Mouse (Mus musculus) G1E (cell line): Measurements from ENCODE around the gene Dcpp1. TPM values are rescaled to one million over a fixed set of nuclear protein-coding genes. Genes with fewer than 3 reads are reported as not detected.

Source experiments
- ATAC-seq: 2 replicates; pipeline ENCODE4 v1.8.0; 2016; ENCODE audit warnings: mild to moderate bottlenecking; ENCODE audit not compliant: insufficient number of reproducible peaks, poor library complexity, low FRiP score, severe bottlenecking; ENCODE audit errors: extremely low read depth
- DNase-seq: peaks from one replicate; pipeline ENCODE4 v3.0.0; 2012; ENCODE audit warnings: low spot score
- H3K27me3 ChIP-seq: 2 replicates; pipeline ENCODE4 v1.6.1; 2012; ENCODE audit warnings: mild to moderate bottlenecking, low read length, inconsistent platforms; ENCODE audit not compliant: insufficient read depth
- H3K36me3 ChIP-seq: replicated peaks from 2 replicates; pipeline ENCODE3; 2012; ENCODE audit warnings: mild to moderate bottlenecking, inconsistent platforms
- H3K4me1 ChIP-seq: 2 replicates; pipeline ENCODE4 v1.6.1; 2012; ENCODE audit warnings: low read depth, low read length, inconsistent platforms, mixed read lengths; ENCODE audit not compliant: insufficient read depth
- H3K4me3 ChIP-seq: 2 replicates; pipeline ENCODE4 v1.5.1; 2012; ENCODE audit warnings: low read depth, mild to moderate bottlenecking, inconsistent platforms, low read length, moderate library complexity, mixed read lengths
- H3K9me3 ChIP-seq: replicated peaks from 2 replicates; pipeline ENCODE4 v1.6.1; 2012; ENCODE audit warnings: inconsistent platforms
- CTCF ChIP-seq: IDR thresholded peaks from 2 replicates; pipeline ENCODE4 v1.5.1; 2012; ENCODE audit warnings: low read depth, low read length, inconsistent platforms, mixed read lengths
- GATA1 ChIP-seq: IDR thresholded peaks from 2 replicates; pipeline ENCODE4 v1.6.1; 2012; ENCODE audit warnings: borderline replicate concordance, low read length, inconsistent platforms, mixed read lengths
- GATA2 ChIP-seq: IDR thresholded peaks from 2 replicates; pipeline ENCODE4 v1.6.1; 2012; ENCODE audit warnings: low read depth, low read length, inconsistent platforms, borderline replicate concordance
- POLR2AphosphoS5 ChIP-seq: IDR thresholded peaks from 2 replicates; pipeline ENCODE4 v1.6.1; 2012; ENCODE audit warnings: low read depth, low read length, inconsistent platforms; ENCODE audit not compliant: insufficient replicate concordance
- TAL1 ChIP-seq: conservative IDR thresholded peaks from 2 replicates; pipeline ENCODE4 v1.6.1; 2012; ENCODE audit warnings: low read depth, low read length, inconsistent platforms, mixed read lengths
- polyA plus RNA-seq: library from polyadenylated mRNA; stranded (reverse); fragments of >175 nt; gene quantifications from 2 replicates; pipeline ENCODE4 v1.2.3, GENCODE M21; 2012
- total RNA-seq, 2 experiments: library from RNA; stranded (forward) in 1 of 2; stranded (reverse) in 1 of 2; fragments of 200-1000 nt in 1 of 2; fragments of >200 nt in 1 of 2; fragmentation: Nextera tagmentation in 1 of 2; gene quantifications; 2 replicates each; pipeline ENCODE4 v1.2.3; 2014 to 2017

Gene Dcpp1
- total and polyA plus RNA-seq, 3 experiments, result not detected

- Histone ChIP-seq H3K4me3 (no peak overlapping the region), H3K4me1 (peaks cover 7% of the 10 kb centered on the region), H3K9me3 (no peaks in the 10 kb centered on the region), H3K27me3 (peaks cover 8% of the 10 kb centered on the region), H3K36me3 (no peaks in the 10 kb centered on the region)
- DNase-seq, result no peak
- TF ChIP-seq CTCF, result no peak
- no peak for TF ChIP-seq TAL1
- no peak for TF ChIP-seq GATA1
- no peak for TF ChIP-seq POLR2AphosphoS5
- no peak for TF ChIP-seq GATA2
- ATAC-seq, result no peak
Observed at GRCm38 (mm10) chr17:23850028-23850427, 30.6 kb upstream of the Dcpp1 start.

- H3K36me3 ChIP-seq, result no peaks in the 10 kb centered on the region
- no peak for DNase-seq
- H3K27me3 ChIP-seq, result peaks cover 11% of the 10 kb centered on the region
- H3K9me3 ChIP-seq, result no peaks in the 10 kb centered on the region
- peaks cover 7% of the 10 kb centered on the region for H3K4me1 ChIP-seq
- H3K4me3 ChIP-seq, result no peak overlapping the region
- peak; percentile 68; the same call in 1 of the 2 replicates for TF ChIP-seq CTCF
- TF ChIP-seq GATA1, result no peak
- no peak for ATAC-seq
Observed at GRCm38 (mm10) chr17:23850853-23851749, 29.6 kb upstream of the Dcpp1 start.

DNA sequence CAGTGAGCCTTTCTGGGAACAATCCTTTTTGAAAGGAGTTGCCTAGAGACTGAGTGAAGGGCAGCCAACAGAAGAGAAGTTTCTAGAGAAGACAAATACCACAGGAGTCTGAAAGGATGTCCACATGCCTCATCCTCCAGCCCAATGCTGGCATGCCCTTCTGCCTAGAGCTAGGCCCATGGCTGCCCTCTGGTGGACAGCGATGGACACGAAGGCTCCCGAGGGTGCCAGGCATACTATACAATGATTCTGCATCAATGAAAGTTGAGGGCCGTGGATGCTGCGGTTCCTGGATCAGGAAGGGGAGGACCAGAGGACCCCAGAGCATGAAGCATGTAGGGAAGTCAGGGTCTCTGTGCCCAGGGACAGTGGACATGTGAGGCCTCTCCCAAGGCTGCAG is 27.4 kb upstream of the Dcpp1 start:
- Histone ChIP-seq H3K27me3 (peaks cover 14% of the 10 kb centered on the region), H3K36me3 (no peaks in the 10 kb centered on the region), H3K4me3 (no peak overlapping the region), H3K9me3 (no peaks in the 10 kb centered on the region), H3K4me1 (peaks cover 7% of the 10 kb centered on the region)
- no peak for TF ChIP-seq TAL1
- no peak for TF ChIP-seq GATA2
- no peak for TF ChIP-seq POLR2AphosphoS5
- no peak for TF ChIP-seq GATA1
- TF ChIP-seq CTCF, result peak; percentile 57
- ATAC-seq (peak; percentile 45), DNase-seq (peak; percentile 40)

DNA sequence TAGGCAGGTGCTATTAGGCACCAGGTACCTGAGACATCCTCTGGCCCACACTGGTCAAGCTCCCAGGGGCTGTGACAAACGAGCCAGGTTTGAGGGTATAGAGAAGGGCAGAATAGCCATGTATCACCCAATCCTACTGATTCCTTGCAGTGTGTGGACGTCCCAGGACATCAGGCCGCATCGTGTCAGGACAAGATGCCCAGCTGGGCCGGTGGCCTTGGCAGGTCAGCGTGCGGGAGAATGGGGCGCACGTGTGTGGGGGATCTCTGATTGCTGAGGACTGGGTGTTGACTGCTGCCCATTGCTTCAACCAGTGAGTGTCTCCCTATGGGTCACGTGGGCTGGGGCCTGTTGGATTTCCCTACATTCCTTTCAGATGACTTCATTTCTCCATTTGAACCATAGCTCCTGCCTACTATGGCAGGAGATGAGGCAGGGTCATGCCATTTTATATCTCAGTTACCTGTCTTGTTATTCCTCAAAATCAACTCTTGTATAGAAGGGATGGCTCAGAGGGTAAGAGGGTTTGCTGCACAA is 26.4 kb upstream of the Dcpp1 start:
- no peak for TF ChIP-seq POLR2AphosphoS5
- no peak for TF ChIP-seq TAL1
- no peak for TF ChIP-seq GATA2
- TF ChIP-seq GATA1, result no peak
- no peak for TF ChIP-seq CTCF
- DNase-seq (no peak), ATAC-seq (no peak)
- H3K36me3 ChIP-seq, result no peaks in the 10 kb centered on the region
- H3K4me3 ChIP-seq, result no peak overlapping the region
- peaks cover 17% of the 10 kb centered on the region for H3K27me3 ChIP-seq
- no peaks in the 10 kb centered on the region for H3K9me3 ChIP-seq
- H3K4me1 ChIP-seq, result peaks cover 7% of the 10 kb centered on the region

GRCm38 (mm10) chr17:23857193-23857592 is 23.5 kb upstream of the Dcpp1 start:
- no peak for DNase-seq
- Histone ChIP-seq H3K27me3 (peaks cover 33% of the 10 kb centered on the region), H3K4me3 (no peak overlapping the region), H3K4me1 (peaks cover 7% of the 10 kb centered on the region), H3K36me3 (no peaks in the 10 kb centered on the region), H3K9me3 (no peaks in the 10 kb centered on the region)
- TF ChIP-seq GATA1 (no peak), CTCF (no peak), TAL1 (no peak), GATA2 (no peak), POLR2AphosphoS5 (no peak)
- ATAC-seq, result no peak

- Histone ChIP-seq H3K9me3 (no peaks in the 10 kb centered on the region), H3K27me3 (peaks cover 35% of the 10 kb centered on the region), H3K4me3 (no peak overlapping the region), H3K36me3 (no peaks in the 10 kb centered on the region), H3K4me1 (peaks cover 7% of the 10 kb centered on the region)
- TF ChIP-seq CTCF (no peak), GATA1 (no peak), GATA2 (no peak), TAL1 (no peak), POLR2AphosphoS5 (no peak)
- DNase-seq (no peak), ATAC-seq (no peak)
Observed at GRCm38 (mm10) chr17:23857913-23858312, 22.8 kb upstream of the Dcpp1 start.
